Mouse (Mus musculus) CH12.LX (cell line): ENCODE data around the gene Nek5. TPM values are rescaled to one million over a fixed set of nuclear protein-coding genes. Genes with fewer than 3 reads are reported as not detected.

Source experiments
- DNase-seq: peaks from one replicate; pipeline ENCODE4 v3.0.0-alpha.2; 2013; ENCODE audit errors: extremely low read depth
- H3K27ac ChIP-seq: 2 replicates; pipeline ENCODE4 v1.5.1; 2012; ENCODE audit warnings: low read depth, mild to moderate bottlenecking, control low read depth, moderate library complexity; ENCODE audit not compliant: insufficient read depth
- H3K27me3 ChIP-seq: replicated peaks from 2 replicates; pipeline ENCODE3; 2012; ENCODE audit warnings: inconsistent platforms
- H3K36me3 ChIP-seq, 2 experiments: replicated peaks in 1 of 2; 2 replicates each; pipeline versions ENCODE3 to v1.6.1; 2012; ENCODE audit warnings: inconsistent platforms in 1 of 2, low read length in 1 of 2, mild to moderate bottlenecking in 1 of 2, mixed read lengths in 1 of 2, moderate library complexity in 1 of 2; ENCODE audit not compliant: control insufficient read depth in 1 of 2, insufficient read depth in 1 of 2
- H3K4me1 ChIP-seq, 2 experiments: 2 replicates each; pipeline ENCODE4 v1.6.1; 2012; ENCODE audit warnings: inconsistent platforms in 1 of 2, moderate library complexity in 1 of 2; ENCODE audit not compliant: insufficient read depth in 2 of 2, control insufficient read depth in 1 of 2
- H3K4me2 ChIP-seq: 2 replicates; pipeline ENCODE4 v1.6.1; 2012; ENCODE audit warnings: low read depth, mild to moderate bottlenecking, control low read depth; ENCODE audit not compliant: poor library complexity, insufficient read depth, severe bottlenecking
- H3K4me3 ChIP-seq, 3 experiments: fragments of 150-350 bp in 1 of 3; sonication (generic) in 1 of 3; replicated peaks in 1 of 3; 2 replicates each; pipeline versions ENCODE3 to v1.5.1; 2011 to 2012; ENCODE audit warnings: low read depth in 2 of 3, low read length in 2 of 3, mild to moderate bottlenecking in 2 of 3, moderate library complexity in 2 of 3, control low read depth in 1 of 3, improper control_type of control experiment in 1 of 3, inconsistent platforms in 1 of 3, mixed read lengths in 1 of 3; ENCODE audit not compliant: poor library complexity in 1 of 3
- H3K79me2 ChIP-seq: replicated peaks from 2 replicates; pipeline ENCODE4 v1.6.1; 2012; ENCODE audit warnings: mild to moderate bottlenecking, moderate library complexity; ENCODE audit not compliant: control insufficient read depth, poor library complexity, insufficient read depth, severe bottlenecking; ENCODE audit errors: extremely low read depth
- H3K9ac ChIP-seq: 2 replicates; pipeline ENCODE4 v1.6.1; 2012; ENCODE audit warnings: low read depth, mild to moderate bottlenecking, control low read depth, moderate library complexity; ENCODE audit not compliant: insufficient read depth
- H3K9me3 ChIP-seq: replicated peaks from 2 replicates; pipeline ENCODE3; 2012; ENCODE audit warnings: low read length, inconsistent platforms, mixed read lengths
- BHLHE40 ChIP-seq: IDR thresholded peaks from 2 replicates; pipeline ENCODE4 v1.6.1; 2011; ENCODE audit warnings: mild to moderate bottlenecking, low read depth, low read length, improper control_type of control experiment
- CHD1 ChIP-seq: IDR thresholded peaks from 2 replicates; pipeline ENCODE4 v1.6.1; 2012; ENCODE audit warnings: low read depth, low read length, improper control_type of control experiment, inconsistent platforms
- CHD2 ChIP-seq: IDR thresholded peaks from 2 replicates; pipeline ENCODE4 v1.6.1; 2011; ENCODE audit warnings: low read length, improper control_type of control experiment
- CTCF ChIP-seq, 2 experiments: IDR thresholded peaks in 1 of 2; conservative IDR thresholded peaks in 1 of 2; 2 replicates each; pipeline ENCODE4 v1.5.1; 2011 to 2012; ENCODE audit warnings: low read depth in 2 of 2, low read length in 2 of 2, improper control_type of control experiment in 1 of 2, inconsistent platforms in 1 of 2, mild to moderate bottlenecking in 1 of 2, moderate library complexity in 1 of 2
- E2F4 ChIP-seq: IDR thresholded peaks from 2 replicates; pipeline ENCODE4 v1.6.1; 2011; ENCODE audit warnings: low read depth, low read length, improper control_type of control experiment; ENCODE audit not compliant: insufficient replicate concordance
- ELF1 ChIP-seq: IDR thresholded peaks from 2 replicates; pipeline ENCODE4 v1.6.1; 2014; ENCODE audit warnings: low read depth, mild to moderate bottlenecking, inconsistent platforms, low read length, improper control_type of control experiment
- EP300 ChIP-seq: IDR thresholded peaks from 2 replicates; pipeline ENCODE4 v1.6.1; 2011; ENCODE audit warnings: low read length, improper control_type of control experiment
- ETS1 ChIP-seq: conservative IDR thresholded peaks from 2 replicates; pipeline ENCODE4 v1.6.1; 2012; ENCODE audit warnings: low read depth, mild to moderate bottlenecking, inconsistent platforms, low read length, improper control_type of control experiment, moderate library complexity
- GABPA ChIP-seq: IDR thresholded peaks from 2 replicates; pipeline ENCODE4 v1.6.1; 2012; ENCODE audit warnings: low read depth, low read length, improper control_type of control experiment, inconsistent platforms; ENCODE audit not compliant: insufficient replicate concordance
- HCFC1 ChIP-seq: IDR thresholded peaks from 2 replicates; pipeline ENCODE4 v1.6.1; 2012; ENCODE audit warnings: low read depth, mild to moderate bottlenecking, inconsistent platforms, low read length, improper control_type of control experiment
- IRF4 ChIP-seq: IDR thresholded peaks from 2 replicates; pipeline ENCODE4 v1.6.1; 2014; ENCODE audit warnings: low read depth, mild to moderate bottlenecking, inconsistent platforms, low read length, improper control_type of control experiment
- JUN ChIP-seq: IDR thresholded peaks from 2 replicates; pipeline ENCODE4 v1.6.1; 2011; ENCODE audit warnings: low read depth, mild to moderate bottlenecking, low read length, improper control_type of control experiment, moderate library complexity; ENCODE audit not compliant: insufficient read depth
- KAT2A ChIP-seq: IDR thresholded peaks from 2 replicates; pipeline ENCODE4 v1.6.1; 2012; ENCODE audit warnings: low read length, improper control_type of control experiment, inconsistent platforms; ENCODE audit not compliant: insufficient replicate concordance
- MAX ChIP-seq: IDR thresholded peaks from 2 replicates; pipeline ENCODE4 v1.6.1; 2011; ENCODE audit warnings: low read length, improper control_type of control experiment
- MAZ ChIP-seq: IDR thresholded peaks from 2 replicates; pipeline ENCODE4 v1.6.1; 2012; ENCODE audit warnings: low read depth, mild to moderate bottlenecking, inconsistent platforms, low read length, improper control_type of control experiment, moderate library complexity
- MEF2A ChIP-seq: IDR thresholded peaks from 2 replicates; pipeline ENCODE4 v1.6.1; 2014; ENCODE audit warnings: low read depth, mild to moderate bottlenecking, inconsistent platforms, low read length, improper control_type of control experiment, borderline replicate concordance
- MYC ChIP-seq: IDR thresholded peaks from 2 replicates; pipeline ENCODE4 v1.6.1; 2011; ENCODE audit warnings: low read depth, mild to moderate bottlenecking, improper control_type of control experiment, low read length
- NELFE ChIP-seq: IDR thresholded peaks from 2 replicates; pipeline ENCODE4 v1.6.1; 2011; ENCODE audit warnings: low read depth, low read length, improper control_type of control experiment
- NRF1 ChIP-seq: IDR thresholded peaks from 2 replicates; pipeline ENCODE4 v1.6.1; 2014; ENCODE audit warnings: low read depth, mild to moderate bottlenecking, inconsistent platforms, low read length, improper control_type of control experiment, moderate library complexity
- PAX5 ChIP-seq: IDR thresholded peaks from 2 replicates; pipeline ENCODE4 v1.6.1; 2012; ENCODE audit warnings: low read length, inconsistent platforms, mixed read lengths
- POLR2A ChIP-seq: IDR thresholded peaks from 2 replicates; pipeline ENCODE4 v1.6.1; 2011; ENCODE audit warnings: low read depth, mild to moderate bottlenecking, improper control_type of control experiment, low read length
- POLR2AphosphoS2 ChIP-seq: IDR thresholded peaks from 2 replicates; pipeline ENCODE4 v1.6.1; 2011; ENCODE audit warnings: low read depth, low read length, improper control_type of control experiment
- RAD21 ChIP-seq: IDR thresholded peaks from 2 replicates; pipeline ENCODE4 v1.6.1; 2011; ENCODE audit warnings: low read depth, mild to moderate bottlenecking, low read length, improper control_type of control experiment, moderate library complexity
- RCOR1 ChIP-seq: conservative IDR thresholded peaks from 2 replicates; pipeline ENCODE4 v1.6.1; 2012; ENCODE audit warnings: low read depth, mild to moderate bottlenecking, inconsistent platforms, low read length, improper control_type of control experiment
- SIN3A ChIP-seq: IDR thresholded peaks from 2 replicates; pipeline ENCODE4 v1.6.1; 2012; ENCODE audit warnings: low read length, improper control_type of control experiment, inconsistent platforms
- SMC3 ChIP-seq: IDR thresholded peaks from 2 replicates; pipeline ENCODE4 v1.6.1; 2011; ENCODE audit warnings: low read depth, low read length, improper control_type of control experiment
- TBP ChIP-seq: conservative IDR thresholded peaks from 2 replicates; pipeline ENCODE4 v1.6.1; 2011; ENCODE audit warnings: low read depth, low read length, improper control_type of control experiment
- TCF12 ChIP-seq: IDR thresholded peaks from 2 replicates; pipeline ENCODE4 v1.6.1; 2014; ENCODE audit warnings: low read depth, mild to moderate bottlenecking, inconsistent platforms, low read length, improper control_type of control experiment
- USF1 ChIP-seq: IDR thresholded peaks from 2 replicates; pipeline ENCODE4 v1.6.1; 2014; ENCODE audit warnings: low read depth, mild to moderate bottlenecking, inconsistent platforms, low read length, improper control_type of control experiment
- USF2 ChIP-seq: conservative IDR thresholded peaks from 2 replicates; pipeline ENCODE4 v1.6.1; 2011; ENCODE audit warnings: low read depth, low read length, improper control_type of control experiment
- ZC3H11A ChIP-seq: IDR thresholded peaks from 2 replicates; pipeline ENCODE4 v1.6.1; 2012; ENCODE audit warnings: low read depth, mild to moderate bottlenecking, inconsistent platforms, low read length, improper control_type of control experiment
- ZKSCAN1 ChIP-seq: IDR thresholded peaks from 2 replicates; pipeline ENCODE4 v1.6.1; 2012; ENCODE audit warnings: low read depth, inconsistent platforms, low read length, improper control_type of control experiment, borderline replicate concordance
- ZMIZ1 ChIP-seq: IDR thresholded peaks from 2 replicates; pipeline ENCODE4 v1.6.1; 2012; ENCODE audit warnings: low read depth, mild to moderate bottlenecking, inconsistent platforms, low read length, improper control_type of control experiment
- ZNF384 ChIP-seq: IDR thresholded peaks from 2 replicates; pipeline ENCODE4 v1.6.1; 2012; ENCODE audit warnings: low read depth, low read length, improper control_type of control experiment, inconsistent platforms
- dilution Hi-C: fragments of 300-500 bp; cut with MboI; formaldehyde crosslinking; loops from 2 replicates; pipeline ENCODE4 v1.14.3; 2020; ENCODE audit warnings: low sequenced_read_pairs; ENCODE audit not compliant: extremely low pct_unique_long_range_greater_than_20kb, extremely low pct_ligation_motif_present
- in situ Hi-C: fragments of 300-500 bp; cut with MboI; formaldehyde crosslinking; loops from 3 replicates; pipeline ENCODE4 v1.14.3; 2019; ENCODE audit warnings: low sequenced_read_pairs, low pct_ligation_motif_present, low pct_unique_long_range_greater_than_20kb, mixed read lengths
- polyA plus RNA-seq: library from polyadenylated mRNA; unstranded; fragments of >175 nt; gene quantifications from 2 replicates; pipeline ENCODE4 v1.2.1, GENCODE M21; 2012; ENCODE audit warnings: low read depth; ENCODE audit not compliant: insufficient read length
- total RNA-seq, 2 experiments: library from RNA; depleted of rRNA; stranded (reverse); fragments of 300-350 nt in 1 of 2; fragments of >200 nt in 1 of 2; gene quantifications; 2 replicates each; pipeline ENCODE4 v1.2.3; 2012 to 2014

Nek5 gene
- total and polyA plus RNA-seq, 3 experiments: not detected

DNA sequence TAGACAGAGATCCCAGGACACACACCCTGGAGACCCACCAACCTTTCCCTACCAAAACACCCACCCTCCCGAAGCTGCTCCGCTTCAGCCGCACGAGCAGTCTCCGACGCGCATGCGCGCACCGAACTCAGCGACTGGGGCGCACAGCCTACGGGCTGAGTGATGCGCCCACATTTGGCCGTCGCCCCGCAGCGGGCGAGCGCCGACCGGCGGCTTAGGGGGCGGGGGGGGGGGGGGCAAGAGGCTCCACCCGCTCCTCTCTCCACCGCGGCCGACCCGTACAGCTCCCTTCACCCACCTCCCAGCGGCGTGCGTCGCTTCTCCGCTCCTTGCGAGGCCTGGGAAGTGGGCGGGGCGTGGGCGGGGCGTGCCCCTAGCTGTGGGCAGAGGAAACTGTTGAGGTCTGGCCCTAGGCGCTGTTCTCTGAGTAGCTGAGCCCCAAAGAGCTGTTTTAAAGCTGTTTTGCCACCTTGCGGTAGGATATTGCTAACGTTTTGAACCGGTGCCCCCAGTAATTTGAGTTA lies 41.3 kb upstream of the Nek5 start, which contains the start of gene Nek3:
Gene Nek3, minus strand, starts transcription at position 356 of the 524 bp plus-strand sequence.
- Histone ChIP-seq H3K4me2 (peak within 1 kb of the TSS; percentile 59; the same call in 1 of the 2 replicates), H3K36me3 (peaks cover 15 to 61% of the 10 kb centered on the region in 2 experiments), H3K4me1 (peaks cover 2 to 6% of the 10 kb centered on the region in 2 experiments; a peak in 1 of 4 replicates), H3K27me3 (no peaks in the 10 kb centered on the region), H3K4me3 (peak within 1 kb of the TSS; percentile 43 to 59 (median 48)), H3K79me2 (no peaks in the 10 kb centered on the region), H3K9me3 (no peaks in the 10 kb centered on the region), H3K27ac (no peak within 1 kb of the TSS), H3K9ac (peak within 1 kb of the TSS; percentile 75)
- DNase-seq: peak; percentile 84
- dilution Hi-C loops: no loop called here
- no peak for TF ChIP-seq POLR2AphosphoS2
- no peak for TF ChIP-seq JUN
- no peak for TF ChIP-seq MAX
- peak; percentile 35 for TF ChIP-seq SMC3
- no peak for TF ChIP-seq MYC
- TF ChIP-seq CHD1: no peak
- no peak for TF ChIP-seq USF2
- TF ChIP-seq GABPA: no peak
- no peak for TF ChIP-seq USF1
- no peak for TF ChIP-seq MAZ
- peak; percentile 30; the same call in 1 of the 2 replicates for TF ChIP-seq BHLHE40
- peak; percentile 88 for TF ChIP-seq NRF1
- TF ChIP-seq ZMIZ1: no peak
- peak; percentile 41 for TF ChIP-seq RAD21
- TF ChIP-seq HCFC1: no peak
- TF ChIP-seq RCOR1: no peak
- TF ChIP-seq TCF12: 0 out of 2 replicates have a peak, but pooled peaks have one; percentile 15
- no peak for TF ChIP-seq ZC3H11A
- no peak for TF ChIP-seq IRF4
- no peak for TF ChIP-seq SIN3A
- no peak for TF ChIP-seq ETS1
- TF ChIP-seq CHD2: no peak
- no peak for TF ChIP-seq ZKSCAN1
- TF ChIP-seq MEF2A: no peak
- TF ChIP-seq CTCF (conservative IDR thresholded peaks at IDR 0.05 in 1 of 2, IDR thresholded peaks at IDR 0.05 in 1 of 2; ENCODE audit: low read depth in 2 of 2, low read length in 2 of 2): peak in 1 of 2 experiments; percentile 69; a peak in 2 of 4 replicates
- no peak for TF ChIP-seq TBP
- peak; percentile 61 for TF ChIP-seq POLR2A
- no peak for TF ChIP-seq E2F4
- no peak for TF ChIP-seq PAX5
- TF ChIP-seq EP300: no peak
- TF ChIP-seq ZNF384: no peak
- TF ChIP-seq KAT2A: no peak
- TF ChIP-seq ELF1: no peak
- TF ChIP-seq NELFE: peak; percentile 38
- in situ Hi-C loops: no loop called here
